Mouse (Mus musculus): ENCODE measurements around the gene Duoxa1. TPM values are rescaled to one million over a fixed set of nuclear protein-coding genes. Genes with fewer than 3 reads are reported as not detected.
A peak's percentile ranks its signal among the peaks of the same experiment; 100 is the strongest.

The Duoxa1 gene
- total RNA-seq, 2 experiments from 2014 or later: not detected

GRCm38 (mm10) chr2:122298596-122299490, 14.7 kb downstream of the Duoxa1 start, which contains the start of gene Duoxa2:
Gene Duoxa2, plus strand, starts transcription at chr2:122298900.
- no peak for DNase-seq (ENCODE audit: low spot score in 2 of 2)

- no peak for DNase-seq (ENCODE audit: low spot score in 2 of 2)
Measured at GRCm38 (mm10) chr2:122298096-122298499, 15.4 kb downstream of the Duoxa1 start, which contains the start of gene Duox2. Gene Duox2, minus strand, starts transcription at chr2:122298449.

GRCm38 (mm10) chr2:122297271-122298095, 16.0 kb downstream of the Duoxa1 start:
- no peak for DNase-seq (ENCODE audit: low spot score in 2 of 2)

- DNase-seq (ENCODE audit: low spot score in 2 of 2): no peak
Measured at GRCm38 (mm10) chr2:122294916-122295315, 18.6 kb downstream of the Duoxa1 start.

GRCm38 (mm10) chr2:122286137-122286536, 27.4 kb downstream of the Duoxa1 start:
- DNase-seq (ENCODE audit: low spot score in 2 of 2): no peak

GRCm38 (mm10) chr2:122284091-122284490, 29.4 kb downstream of the Duoxa1 start:
- no peak for DNase-seq (ENCODE audit: low spot score in 2 of 2)

- no peak for DNase-seq (ENCODE audit: low spot score in 2 of 2)
Measured at GRCm38 (mm10) chr2:122278769-122279168, 34.8 kb downstream of the Duoxa1 start.

- no peak for DNase-seq (ENCODE audit: low spot score in 2 of 2)
Measured at GRCm38 (mm10) chr2:122266407-122267193, 46.9 kb downstream of the Duoxa1 start.

GRCm38 (mm10) chr2:122264690-122265089, 48.8 kb downstream of the Duoxa1 start:
- DNase-seq (ENCODE audit: low spot score in 2 of 2): peak in 1 of 2 experiments; percentile 3

GRCm38 (mm10) chr2:122260729-122261128, 52.8 kb downstream of the Duoxa1 start:
- no peak for DNase-seq (ENCODE audit: low spot score in 2 of 2)

GRCm38 (mm10) chr2:122255997-122256396, 57.5 kb downstream of the Duoxa1 start:
- DNase-seq (ENCODE audit: low spot score in 2 of 2): no peak

Other genes with a start within 250 kb of the Duoxa1 start
- gene Spg11, start 195.3 kb downstream of the Duoxa1 start, total RNA-seq (2021): 10 to 100 TPM; 17.3 to 19.7 TPM
- gene B2m, start 166.0 kb downstream of the Duoxa1 start, total RNA-seq (2021): 10 to 100 TPM; 70.8 to 93.3 TPM
- not detected for gene Trim69, start 153.0 kb downstream of the Duoxa1 start, total RNA-seq (2021)
- under 1 TPM in 1 of 2 experiments, not detected in 1; 0.26 TPM for gene Patl2, start 127.5 kb downstream of the Duoxa1 start, total RNA-seq (2021)
- gene Terb2, start 127.5 kb downstream of the Duoxa1 start, total RNA-seq (2021): not detected
- 10 to 100 TPM; 12.2 to 13.4 TPM for gene Sord, start 79.0 kb downstream of the Duoxa1 start, total RNA-seq (2021)
- under 1 TPM in 1 of 2 experiments, not detected in 1; 0.09 TPM for gene Duox2, start 15.3 kb downstream of the Duoxa1 start, total RNA-seq (2021)
- gene Duoxa2, start 14.8 kb downstream of the Duoxa1 start, total RNA-seq (2021): not detected
- not detected for gene Duox1, start 1.9 kb upstream of the Duoxa1 start, total RNA-seq (2021)
- 10 to 100 TPM; 57.5 to 65.2 TPM for gene Shf, start 55.4 kb upstream of the Duoxa1 start, total RNA-seq (2021)
- not detected for gene Slc28a2, start 112.7 kb upstream of the Duoxa1 start, total RNA-seq (2021)
- gene Gm14085, start 171.2 kb upstream of the Duoxa1 start, total RNA-seq (2021): not detected

Measured in layer of hippocampus, postnatal 14 days (tissue).